21 mouse cellular contexts compared by ENCODE assay signal in genomic region chr9:85617177-85617777, GRCm38 (mm10).
A peak's percentile ranks its signal among the peaks of the same experiment; 100 is the strongest.
DNase-seq lines count a peak whose midpoint lies in the region; ATAC-seq and TF ChIP-seq lines count a peak whose summit lies in the region.
"Had no signal": no experiment of that assay in that cellular context is flagged by ENCODE, and none has a peak within 500 bp of the region (broad histone marks: within the 10 kb centered on the region; RNA-seq: fewer than 3 reads in every experiment).

No protein-coding gene starts in this region.

- no peak for DNase-seq in kidney, postnatal 25 days
- peak; percentile 10 for DNase-seq in lung, postnatal 0 days (ENCODE audit: low spot score)
- no peak for DNase-seq in lung, postnatal 14 days
- DNase-seq in fibroblast of lung, adult 2 months (ENCODE audit: low read depth): peak; percentile 68
- DNase-seq in hindbrain, embryonic 10.5 days (ENCODE audit: low spot score): no peak
- DNase-seq in spleen, postnatal 10 days (ENCODE audit: low spot score in 2 of 2): no peak
- DNase-seq: adrenal gland, postnatal 25 days; cerebellum, adult 18-20 months; cerebellum, postnatal 36 days; gastrocnemius, postnatal 36 days; layer of hippocampus, postnatal 36 days; liver; liver, postnatal 0 days; right cerebral cortex, adult 18-20 months had no signal

- H3K4me3 ChIP-seq in kidney, embryonic 14.5 days (ENCODE audit: low read length): no peak overlapping the region
- H3K4me3 ChIP-seq in lung, postnatal 0 days (ENCODE audit: low read depth, low read length): no peak overlapping the region
- H3K4me3 ChIP-seq in hindbrain, embryonic 10.5 days: no peak overlapping the region
- H3K4me3 ChIP-seq: erythroblast, embryonic 14.5 days; forebrain, embryonic 15.5 days; hindbrain, embryonic 12.5 days; midbrain, embryonic 13.5 days; neural tube, embryonic 13.5 days had no signal

- no peaks in the 10 kb centered on the region for H3K27me3 ChIP-seq in kidney, embryonic 14.5 days (ENCODE audit: control insufficient read depth, insufficient read depth, low read length)
- H3K27me3 ChIP-seq in lung, postnatal 0 days (replicated peaks; ENCODE audit: insufficient read depth, low read length): no peaks in the 10 kb centered on the region
- no peaks in the 10 kb centered on the region for H3K27me3 ChIP-seq in hindbrain, embryonic 10.5 days (ENCODE audit: insufficient read depth, poor library complexity, severe bottlenecking)
- H3K27me3 ChIP-seq: hindbrain, embryonic 12.5 days; midbrain, embryonic 13.5 days; neural tube, embryonic 13.5 days had no signal

- TF ChIP-seq EP300 in lung, postnatal 0 days (IDR thresholded peaks at IDR 0.05): no peak

- H3K9ac ChIP-seq in kidney, embryonic 14.5 days (ENCODE audit: low read depth, low read length): no peak overlapping the region
- H3K9ac ChIP-seq in lung, postnatal 0 days (replicated peaks; ENCODE audit: low read depth): no peak overlapping the region
- H3K9ac ChIP-seq: forebrain, embryonic 15.5 days; hindbrain, embryonic 12.5 days; liver, postnatal 0 days; midbrain, embryonic 13.5 days; neural tube, embryonic 13.5 days had no signal

- ATAC-seq in kidney, embryonic 14.5 days (ENCODE audit: low FRiP score, low TSS enrichment): peak; percentile 92
- ATAC-seq in lung, postnatal 0 days: peak; percentile 32; the same call in 1 of the 2 replicates
- ATAC-seq: activated CD4-positive, CD25-positive, alpha-beta regulatory T cell, adult 4 months; forebrain, embryonic 15.5 days; liver, postnatal 0 days; midbrain, embryonic 13.5 days had no signal

- H3K9me3 ChIP-seq in kidney, embryonic 14.5 days (ENCODE audit: control insufficient read depth, low read length): no peaks in the 10 kb centered on the region
- H3K9me3 ChIP-seq in lung, postnatal 0 days (ENCODE audit: low read length): no peaks in the 10 kb centered on the region
- no peaks in the 10 kb centered on the region for H3K9me3 ChIP-seq in hindbrain, embryonic 10.5 days
- H3K9me3 ChIP-seq: forebrain, embryonic 15.5 days; hindbrain, embryonic 12.5 days; midbrain, embryonic 13.5 days; neural tube, embryonic 13.5 days had no signal

- H3K4me2 ChIP-seq in kidney, embryonic 14.5 days (replicated peaks; ENCODE audit: low read depth, low read length): no peak overlapping the region
- no peak overlapping the region for H3K4me2 ChIP-seq in lung, postnatal 0 days (replicated peaks; ENCODE audit: low read depth, low read length)
- H3K4me2 ChIP-seq: forebrain, embryonic 15.5 days; hindbrain, embryonic 12.5 days; midbrain, embryonic 13.5 days; neural tube, embryonic 13.5 days had no signal

- WGBS in kidney, embryonic 14.5 days: 52% methylated on average over 2 of the region's 2 CpGs
- 52% methylated on average over 2 of the region's 2 CpGs for WGBS in lung, postnatal 0 days
- WGBS in hindbrain, embryonic 10.5 days: 90% methylated on average over 2 of the region's 2 CpGs

- no peak overlapping the region for H3K27ac ChIP-seq in kidney, embryonic 14.5 days (ENCODE audit: low read depth, low read length)
- H3K27ac ChIP-seq in lung, postnatal 0 days (ENCODE audit: low read length): no peak overlapping the region
- no peak overlapping the region for H3K27ac ChIP-seq in hindbrain, embryonic 10.5 days
- H3K27ac ChIP-seq: forebrain, embryonic 15.5 days; hindbrain, embryonic 12.5 days; midbrain, embryonic 13.5 days; neural tube, embryonic 13.5 days had no signal

- 0 out of 2 replicates have a peak, but pooled peaks cover 12% of the 10 kb centered on the region for H3K4me1 ChIP-seq in kidney, embryonic 14.5 days (ENCODE audit: control insufficient read depth, insufficient read depth, low read length)
- H3K4me1 ChIP-seq in lung, postnatal 0 days (ENCODE audit: insufficient read depth, low read depth, low read length): peaks cover 5% of the 10 kb centered on the region; the same call in 1 of the 2 replicates
- no peaks in the 10 kb centered on the region for H3K4me1 ChIP-seq in hindbrain, embryonic 10.5 days (replicated peaks)
- H3K4me1 ChIP-seq: forebrain, embryonic 15.5 days; hindbrain, embryonic 12.5 days; midbrain, embryonic 13.5 days; neural tube, embryonic 13.5 days had no signal

- H3K36me3 ChIP-seq in kidney, embryonic 14.5 days (ENCODE audit: control insufficient read depth, insufficient read depth, low read length): no peaks in the 10 kb centered on the region
- H3K36me3 ChIP-seq in lung, postnatal 0 days (ENCODE audit: insufficient read depth, low read length): no peaks in the 10 kb centered on the region
- H3K36me3 ChIP-seq in hindbrain, embryonic 10.5 days: no peaks in the 10 kb centered on the region
- H3K36me3 ChIP-seq: forebrain, embryonic 15.5 days; hindbrain, embryonic 12.5 days; midbrain, embryonic 13.5 days; neural tube, embryonic 13.5 days had no signal

- no peak for TF ChIP-seq CTCF in lung, postnatal 0 days (IDR thresholded peaks at IDR 0.05)

Comparison
In these comparisons a context has a peak if more than half of its experiments do, and no peak if none do; other contexts are left out.
1. DNase-seq: peak in lung, postnatal 0 days (single experiment) and fibroblast of lung, adult 2 months (single experiment); none in kidney, postnatal 25 days (0 of 2), lung, postnatal 14 days (single experiment), hindbrain, embryonic 10.5 days (single experiment) and spleen, postnatal 10 days (0 of 2).